Mouse (Mus musculus) hindbrain, embryonic 16.5 days (tissue): ENCODE results near the gene 1700029I15Rik. TPM values are rescaled to one million over a fixed set of nuclear protein-coding genes. Genes with fewer than 3 reads are reported as not detected.

Source experiments
- ATAC-seq: fragments of 200-750 bp; cut with Nextera tagmentation; 2 replicates; pipeline ENCODE4 v1.8.0; 2017; ENCODE audit warnings: moderate TSS enrichment, moderate library complexity
- H3K27ac ChIP-seq: fragments of 300-500 bp; sonication (generic); 2 replicates; pipeline ENCODE4 v1.5.1; 2014; ENCODE audit warnings: low read depth, mild to moderate bottlenecking, control low read depth, low read length, moderate library complexity
- H3K27me3 ChIP-seq: fragments of 300-500 bp; sonication (generic); replicated peaks from 2 replicates; pipeline ENCODE4 v1.6.1; 2014; ENCODE audit warnings: low read length; ENCODE audit not compliant: control insufficient read depth, insufficient read depth
- H3K36me3 ChIP-seq: fragments of 300-500 bp; sonication (generic); 2 replicates; pipeline ENCODE4 v1.6.1; 2014; ENCODE audit warnings: mild to moderate bottlenecking, low read length, moderate library complexity, mixed read lengths; ENCODE audit not compliant: control insufficient read depth, insufficient read depth
- H3K4me1 ChIP-seq: fragments of 300-500 bp; sonication (generic); 2 replicates; pipeline ENCODE4 v1.6.1; 2014; ENCODE audit warnings: low read depth, low read length; ENCODE audit not compliant: control insufficient read depth, insufficient read depth
- H3K4me2 ChIP-seq: fragments of 300-500 bp; sonication (generic); 2 replicates; pipeline ENCODE4 v1.6.1; 2014; ENCODE audit warnings: mild to moderate bottlenecking, low read length, control low read depth, moderate library complexity
- H3K4me3 ChIP-seq: fragments of 300-500 bp; sonication (generic); 2 replicates; pipeline ENCODE4 v1.5.1; 2014; ENCODE audit warnings: mild to moderate bottlenecking, low read length, control low read depth, moderate library complexity
- H3K9ac ChIP-seq: fragments of 300-500 bp; sonication (generic); 2 replicates; pipeline ENCODE4 v1.6.1; 2014; ENCODE audit warnings: low read depth, mild to moderate bottlenecking, control low read depth, low read length, moderate library complexity
- H3K9me3 ChIP-seq: fragments of 300-500 bp; sonication (generic); 2 replicates; pipeline ENCODE4 v1.6.1; 2014; ENCODE audit warnings: mild to moderate bottlenecking, low read length, moderate library complexity; ENCODE audit not compliant: control insufficient read depth
- WGBS: fragments of 180-500 bp; shearing (Covaris S2); extraction: QIAGEN DNeasy Blood & Tissue Kit; methylation state at CpG from one replicate; pipeline ENCODE4 v1.1.7; 2014; 5-methylcytosine and 5-hydroxymethylcytosine counted together
- polyA plus RNA-seq: library from polyadenylated mRNA; unstranded; fragments of >200 nt; fragmentation: Nextera tagmentation; extraction: Ambion mirVana; gene quantifications from 2 replicates; pipeline ENCODE4 v1.2.1, GENCODE M21; 2015

Gene 1700029I15Rik
- polyA plus RNA-seq, 1 experiment from 2014 or later, result 7.7 TPM

DNA sequence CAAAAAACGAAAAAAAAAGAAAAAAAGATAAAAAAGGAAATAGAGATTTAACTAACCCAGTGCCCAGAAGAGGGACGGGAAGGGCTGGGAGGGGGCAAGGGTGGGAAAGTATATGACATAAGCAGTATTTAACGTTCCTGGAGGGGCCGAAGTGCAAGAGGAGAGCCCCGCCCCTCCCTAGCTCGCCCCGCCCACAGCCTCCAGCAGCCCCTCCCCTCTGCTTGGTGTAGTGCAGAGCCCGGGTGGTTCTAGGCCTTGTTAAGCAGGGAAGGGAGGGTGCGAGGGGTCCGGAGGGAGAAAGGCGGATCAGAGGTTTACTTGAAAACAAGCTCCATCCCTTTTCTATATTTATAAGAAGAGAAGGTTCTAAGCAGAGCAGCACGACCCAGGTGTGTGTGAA is 21.4 kb upstream of the 1700029I15Rik start:
- H3K4me3 ChIP-seq, result no peak overlapping the region
- H3K9ac ChIP-seq, result no peak overlapping the region
- ATAC-seq, result peak; percentile 48; the same call in 1 of the 2 replicates
- 24% methylated on average over 12 of the region's 12 CpGs for WGBS
- no peaks in the 10 kb centered on the region for H3K9me3 ChIP-seq
- H3K27me3 ChIP-seq, result no peaks in the 10 kb centered on the region
- no peaks in the 10 kb centered on the region for H3K4me1 ChIP-seq
- peaks cover 16% of the 10 kb centered on the region for H3K36me3 ChIP-seq
- H3K27ac ChIP-seq, result peak overlapping the region; percentile 34; the same call in 1 of the 2 replicates
- H3K4me2 ChIP-seq, result no peak overlapping the region

DNA sequence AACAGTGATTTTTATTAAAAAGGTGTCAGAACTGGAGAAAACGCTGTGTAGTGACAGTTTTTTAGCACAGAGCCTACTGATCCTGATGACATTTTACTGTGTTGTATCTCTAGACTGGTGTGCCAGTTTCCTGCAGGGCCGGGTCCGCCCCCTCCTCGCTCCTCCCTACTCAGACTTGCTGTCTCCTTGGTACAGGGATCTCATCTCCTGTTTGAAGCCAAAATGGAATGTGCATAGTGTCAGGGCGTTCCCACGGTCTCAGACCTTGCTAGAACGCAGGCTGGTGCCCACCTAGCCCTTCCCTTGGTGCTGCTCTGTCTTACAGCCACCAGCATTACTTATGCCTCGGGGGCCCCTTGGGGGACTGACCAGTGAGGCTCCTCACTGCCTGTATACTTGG is 20.5 kb upstream of the 1700029I15Rik start:
- Histone ChIP-seq H3K9ac (no peak overlapping the region), H3K4me2 (no peak overlapping the region), H3K27ac (no peak overlapping the region), H3K36me3 (peaks cover 15% of the 10 kb centered on the region), H3K9me3 (no peaks in the 10 kb centered on the region), H3K27me3 (no peaks in the 10 kb centered on the region), H3K4me3 (no peak overlapping the region), H3K4me1 (no peaks in the 10 kb centered on the region)
- WGBS, result 81% methylated on average over 8 of the region's 8 CpGs
- no peak for ATAC-seq

DNA sequence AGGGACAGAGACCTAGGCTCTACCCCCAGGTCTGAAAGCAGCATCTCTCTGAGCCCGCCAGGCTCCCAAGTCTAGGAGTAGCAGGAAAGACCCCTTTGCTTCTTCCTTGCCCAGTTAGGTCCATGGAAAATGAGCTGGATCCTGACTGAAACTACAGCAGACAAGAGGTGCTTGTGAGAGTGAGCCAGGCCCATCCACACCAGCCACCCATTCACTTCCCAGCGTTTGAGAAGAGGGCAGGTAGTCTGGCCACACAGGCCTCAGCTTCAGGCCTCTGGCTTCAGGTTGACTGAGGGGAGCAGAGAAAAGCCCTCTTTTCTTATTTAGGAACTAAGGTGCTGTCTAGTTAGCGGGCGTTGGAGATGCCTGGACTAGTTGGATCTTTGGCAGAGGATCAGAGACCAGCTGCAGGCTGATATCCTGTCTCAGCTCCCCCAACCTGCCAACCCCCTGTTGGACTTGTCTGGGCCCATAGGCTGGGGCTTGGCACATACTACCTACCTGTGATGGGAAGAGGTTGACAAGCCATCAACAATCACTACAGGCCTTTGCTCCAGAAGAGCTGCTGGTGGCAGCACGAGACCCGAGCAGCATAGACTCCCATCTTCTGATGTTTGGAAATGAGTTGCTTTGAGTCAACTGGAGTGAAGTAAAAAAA is 19.6 kb upstream of the 1700029I15Rik start:
- WGBS, result 89% methylated on average over 6 of the region's 6 CpGs
- no peak for ATAC-seq
- Histone ChIP-seq H3K27me3 (no peaks in the 10 kb centered on the region), H3K4me1 (no peaks in the 10 kb centered on the region), H3K9ac (no peak overlapping the region), H3K4me2 (no peak overlapping the region), H3K36me3 (peaks cover 12% of the 10 kb centered on the region), H3K9me3 (no peaks in the 10 kb centered on the region), H3K4me3 (no peak overlapping the region), H3K27ac (no peak overlapping the region)

DNA sequence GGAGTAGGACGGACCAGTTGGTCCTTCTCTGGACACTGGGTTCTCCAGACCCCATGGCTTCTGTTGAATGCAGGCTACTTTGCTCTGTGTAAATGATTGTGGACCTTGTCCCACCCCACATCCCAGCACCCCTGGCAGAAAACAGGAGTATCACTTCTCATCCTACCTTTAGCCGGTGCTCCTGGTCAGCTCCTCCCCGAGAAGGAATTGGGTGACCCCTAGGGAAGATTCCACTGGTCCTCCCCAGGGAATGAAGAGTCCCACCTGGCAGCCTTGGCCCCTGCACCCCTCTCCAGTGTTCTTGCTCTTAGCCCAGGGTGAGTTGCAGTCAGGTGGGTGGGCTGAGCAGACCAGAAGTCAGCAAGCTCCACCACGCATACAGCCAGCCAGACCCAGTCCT is 18.3 kb upstream of the 1700029I15Rik start:
- 91% methylated on average over 4 of the region's 4 CpGs for WGBS
- H3K27me3 ChIP-seq, result no peaks in the 10 kb centered on the region
- H3K9ac ChIP-seq, result no peak overlapping the region
- no peaks in the 10 kb centered on the region for H3K4me1 ChIP-seq
- ATAC-seq, result no peak
- no peak overlapping the region for H3K4me2 ChIP-seq
- no peaks in the 10 kb centered on the region for H3K9me3 ChIP-seq
- H3K4me3 ChIP-seq, result no peak overlapping the region
- H3K36me3 ChIP-seq, result peaks cover 7% of the 10 kb centered on the region
- no peak overlapping the region for H3K27ac ChIP-seq

DNA sequence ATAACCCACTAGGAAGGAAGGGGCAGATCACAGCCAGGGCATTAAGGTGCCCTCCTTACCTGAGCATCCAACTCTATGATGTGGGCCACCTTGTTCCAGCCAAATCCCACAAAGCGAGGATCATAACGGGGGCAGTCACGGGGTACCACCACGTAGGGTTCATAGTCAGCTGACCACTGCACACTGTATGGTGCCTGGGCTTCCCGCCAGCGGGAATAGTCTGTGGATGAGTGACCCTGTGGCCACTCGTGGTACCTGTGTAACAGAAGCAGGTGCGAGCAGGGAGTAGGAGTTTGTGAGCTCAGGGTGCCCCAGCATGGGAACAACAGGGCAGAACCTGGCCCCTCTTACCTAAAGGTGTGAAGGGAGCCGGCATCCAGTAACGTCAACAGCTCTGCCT is 16.8 kb upstream of the 1700029I15Rik start:
- 90% methylated on average over 10 of the region's 10 CpGs for WGBS
- ATAC-seq, result no peak
- peaks cover 6% of the 10 kb centered on the region for H3K27me3 ChIP-seq

DNA sequence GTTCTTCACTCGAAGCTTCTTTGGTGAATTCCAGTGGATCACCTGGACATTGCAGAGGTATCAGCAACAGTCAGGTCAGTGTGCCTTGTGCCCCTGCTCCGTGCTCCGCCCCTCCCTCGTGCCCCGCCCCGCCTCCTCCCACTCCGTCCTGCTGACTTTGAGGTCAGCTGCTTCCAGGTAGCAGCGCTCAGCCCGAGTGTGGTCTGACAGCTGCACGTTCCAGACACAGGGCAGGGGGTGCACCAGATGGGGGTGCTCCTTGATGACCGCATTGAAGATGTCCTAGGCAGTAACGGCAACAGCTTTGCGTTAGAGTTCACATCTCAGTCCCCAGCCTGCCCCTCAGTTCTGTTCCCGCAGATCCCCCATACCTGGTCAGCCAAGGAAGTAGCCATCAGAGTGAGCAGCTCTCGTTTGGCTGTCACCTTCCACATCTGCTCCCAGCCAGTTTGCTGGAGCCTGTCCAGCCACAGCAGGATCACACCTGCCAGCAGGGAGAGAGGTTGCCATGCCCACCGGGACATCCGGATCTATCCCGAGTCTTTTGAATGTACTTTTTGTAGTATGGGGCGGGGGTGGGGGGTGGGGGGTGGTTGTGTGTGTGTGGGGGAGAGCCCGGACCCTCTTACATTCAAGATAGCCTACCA is 14.8 kb upstream of the 1700029I15Rik start:
- Histone ChIP-seq H3K9ac (no peak overlapping the region), H3K4me2 (no peak overlapping the region), H3K36me3 (peaks cover 3% of the 10 kb centered on the region; the same call in 1 of the 2 replicates), H3K9me3 (no peaks in the 10 kb centered on the region), H3K27me3 (peaks cover 10% of the 10 kb centered on the region), H3K4me1 (peaks cover 17% of the 10 kb centered on the region), H3K4me3 (no peak overlapping the region), H3K27ac (no peak overlapping the region)
- no peak for ATAC-seq
- 48% methylated on average over 20 of the region's 20 CpGs for WGBS

More for the DNA sequence above, 16.8 kb upstream of the 1700029I15Rik start:
- Histone ChIP-seq H3K4me2 (no peak overlapping the region), H3K27ac (no peak overlapping the region), H3K36me3 (peaks cover 3% of the 10 kb centered on the region; the same call in 1 of the 2 replicates), H3K4me1 (peaks cover 2% of the 10 kb centered on the region), H3K4me3 (no peak overlapping the region), H3K9me3 (no peaks in the 10 kb centered on the region), H3K9ac (no peak overlapping the region)

DNA sequence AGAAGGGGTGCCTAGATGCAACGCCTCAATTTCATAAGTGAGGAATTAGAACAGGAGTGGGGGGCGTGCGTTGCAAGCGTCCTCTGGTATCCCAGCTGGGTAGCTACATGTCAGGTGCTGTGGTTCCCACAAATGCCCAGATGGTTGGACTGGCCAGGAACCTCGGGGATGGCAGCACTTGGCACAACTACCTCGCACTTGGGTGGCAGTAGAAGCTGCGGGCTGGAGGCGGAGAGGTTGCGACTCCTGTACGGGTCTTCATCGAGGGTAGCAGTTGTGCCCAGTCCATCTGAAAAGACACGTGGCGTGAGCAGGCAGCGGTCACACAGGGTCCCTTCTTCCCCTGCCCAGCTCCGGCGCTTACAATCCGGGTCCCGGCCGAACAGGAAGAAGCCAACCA is 12.0 kb upstream of the 1700029I15Rik start:
- H3K27ac ChIP-seq, result no peak overlapping the region
- peaks cover 10% of the 10 kb centered on the region for H3K27me3 ChIP-seq
- H3K36me3 ChIP-seq, result no peaks in the 10 kb centered on the region
- H3K9ac ChIP-seq, result peak overlapping the region; percentile 55
- peaks cover 27% of the 10 kb centered on the region for H3K4me1 ChIP-seq
- peak overlapping the region; percentile 56 for H3K4me2 ChIP-seq
- ATAC-seq, result no peak
- no peaks in the 10 kb centered on the region for H3K9me3 ChIP-seq
- WGBS, result 10% methylated on average over 17 of the region's 19 CpGs
- H3K4me3 ChIP-seq, result peak overlapping the region; percentile 33

DNA sequence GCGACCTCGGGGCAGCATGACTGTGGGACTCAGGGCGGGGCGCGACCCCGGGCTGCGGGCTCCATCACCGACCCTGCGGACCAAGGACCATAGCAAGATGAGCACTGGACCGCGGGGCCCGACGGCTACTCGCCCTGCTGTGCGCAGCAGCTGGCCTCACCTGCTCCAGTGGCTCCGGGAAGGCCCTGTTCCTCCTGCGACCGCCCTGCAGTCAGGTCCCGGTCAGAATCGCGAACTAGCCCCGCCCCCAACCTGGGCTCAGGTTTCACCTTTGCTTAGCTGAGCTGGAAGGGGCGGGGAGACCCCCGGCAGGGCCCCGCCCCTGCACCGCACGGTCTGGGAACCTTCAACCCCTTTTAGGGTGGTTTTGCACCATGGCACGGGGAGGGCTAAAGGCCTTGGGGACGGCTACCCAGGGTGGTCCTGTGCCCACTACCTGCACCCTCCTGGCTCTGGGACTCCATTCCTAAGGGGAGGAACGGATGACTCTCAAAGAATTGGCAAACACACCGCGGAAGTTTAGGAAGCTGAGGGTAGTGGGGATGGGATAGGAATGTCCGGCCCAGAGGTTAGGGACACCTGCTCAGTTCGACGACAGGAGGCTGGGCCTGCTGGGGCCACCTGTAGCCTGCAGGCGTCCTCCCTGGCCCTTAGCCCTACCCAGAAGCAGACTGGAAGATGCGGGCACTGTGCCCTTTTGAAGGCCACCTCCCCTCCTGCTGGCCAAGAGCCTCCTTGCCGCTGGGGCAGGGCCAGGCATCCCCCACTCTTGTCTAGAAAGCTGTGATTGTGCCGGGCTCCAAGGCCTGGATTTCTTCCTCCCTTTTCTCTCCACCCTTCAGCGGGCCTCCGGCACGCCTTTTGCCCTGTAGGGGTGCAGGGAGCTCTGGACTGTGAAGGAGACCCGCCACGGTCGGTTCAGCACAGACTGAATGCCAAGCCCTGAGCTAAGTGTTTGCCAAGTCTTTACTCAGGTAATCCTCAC is 11.2 kb upstream of the 1700029I15Rik start:
- WGBS, result 4% methylated on average over 45 of the region's 45 CpGs
- Histone ChIP-seq H3K9ac (peak overlapping the region; percentile 55), H3K4me1 (peaks cover 33% of the 10 kb centered on the region)

More for the DNA sequence above, 11.2 kb upstream of the 1700029I15Rik start:
- no peak overlapping the region for H3K27ac ChIP-seq
- H3K9me3 ChIP-seq, result no peaks in the 10 kb centered on the region
- H3K27me3 ChIP-seq, result peaks cover 10% of the 10 kb centered on the region
- peak overlapping the region; percentile 33 for H3K4me3 ChIP-seq
- no peak for ATAC-seq
- H3K36me3 ChIP-seq, result no peaks in the 10 kb centered on the region
- H3K4me2 ChIP-seq, result peak overlapping the region; percentile 56
